Mouse (Mus musculus) heart, postnatal 0 days (tissue): Measurements from ENCODE around the gene Neurod4.

Source experiments
- CTCF ChIP-seq: IDR thresholded peaks from 2 replicates; pipeline ENCODE4 v1.5.1; 2016; ENCODE audit warnings: antibody characterized with exemption, control low read depth, low read depth
- EP300 ChIP-seq: IDR thresholded peaks from 2 replicates; pipeline ENCODE4 v1.6.1; 2016; ENCODE audit warnings: antibody characterized with exemption, low read depth

DNA sequence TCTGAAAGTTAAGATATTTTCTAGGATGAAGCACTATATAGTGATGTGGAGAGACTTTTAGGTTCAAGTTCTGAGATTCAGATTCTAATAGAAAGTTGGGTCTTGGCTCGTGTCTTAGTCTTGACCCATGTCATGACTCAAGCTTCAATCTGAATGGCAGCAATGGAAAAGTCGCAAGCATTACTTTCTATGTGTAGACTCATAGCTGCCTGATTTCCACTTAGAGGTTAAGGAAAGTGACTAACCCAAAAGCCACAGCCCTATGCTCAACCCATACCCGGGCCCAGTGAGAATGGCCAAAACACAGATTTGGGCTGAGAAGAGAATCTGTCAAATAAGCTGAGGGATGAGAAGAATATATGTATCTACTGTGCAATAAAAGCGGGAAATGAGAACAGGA lies 44.2 kb upstream of the Neurod4 start:
- TF ChIP-seq CTCF (no peak), EP300 (no peak)
